Mouse (Mus musculus) brain, embryonic 14.5 days (tissue): Measurements from ENCODE around the gene Phlda2.
A peak's percentile ranks its signal among the peaks of the same experiment; 100 is the strongest.

Source experiments
- CTCF ChIP-seq: fragments of 200-500 bp; IDR thresholded peaks from 2 replicates; pipeline ENCODE4 v1.5.1; 2012; ENCODE audit warnings: inconsistent platforms, mild to moderate bottlenecking, moderate library complexity, borderline replicate concordance; ENCODE audit not compliant: insufficient read depth, insufficient read length; ENCODE audit errors: extremely low read depth
- POLR2A ChIP-seq: fragments of 200-500 bp; IDR thresholded peaks from 2 replicates; pipeline ENCODE4 v1.6.1; 2012; ENCODE audit warnings: mild to moderate bottlenecking, inconsistent platforms, borderline replicate concordance; ENCODE audit not compliant: poor library complexity, insufficient read depth, insufficient read length, severe bottlenecking; ENCODE audit errors: extremely low read depth

GRCm38 (mm10) chr7:143480498-143480897, 22.5 kb downstream of the Phlda2 start:
- peak; percentile 61 for TF ChIP-seq CTCF
- no peak for TF ChIP-seq POLR2A
